Mouse (Mus musculus) mouse embryonic stem cell (cell line): ENCODE measurements at regions not wholly inside any gene's neighbourhood (a gene's known extent, or its start where the extent isn't known, plus 50 kb on each side); places are given as distances from the start of the nearest gene placed in this dataset.

Experiments used
- in situ Hi-C, 2 experiments: fragments of 300-500 bp; cut with MboI; formaldehyde crosslinking; loops; 1 replicate in 1 of 2; 3 replicates in 1 of 2; pipeline ENCODE4 v1.14.3; 2019 to 2020; ENCODE audit warnings: low sequenced_read_pairs in 2 of 2, low pct_unique_long_range_greater_than_20kb in 1 of 2, mixed read lengths in 1 of 2; ENCODE audit not compliant: unreplicated experiment in 1 of 2

- in situ Hi-C loops: no loop called here
Measured at GRCm38 (mm10) chr9:101807249-101807648, 54.4 kb upstream of the 9630041A04Rik start.

DNA sequence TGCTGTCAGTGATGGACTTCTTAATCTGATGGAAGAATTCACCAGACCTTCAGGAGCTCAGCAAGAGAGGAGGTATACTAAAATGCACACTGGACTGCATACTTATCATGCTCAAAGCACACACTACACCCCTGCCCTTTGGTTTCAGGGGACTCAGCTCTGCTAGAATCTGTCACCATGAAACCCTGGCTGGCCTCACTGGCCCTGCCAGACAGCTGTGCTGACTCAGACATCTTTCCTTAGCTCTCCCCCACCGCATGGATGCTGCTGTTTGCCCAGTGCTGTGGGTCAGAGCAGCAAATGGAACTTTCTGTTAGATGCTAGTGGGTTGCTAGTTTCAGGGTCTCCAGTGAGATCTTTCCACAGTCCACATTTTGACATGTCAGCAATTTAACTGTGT lies 64.9 kb upstream of the 9630041A04Rik start:
- in situ Hi-C loops: no loop called here

DNA sequence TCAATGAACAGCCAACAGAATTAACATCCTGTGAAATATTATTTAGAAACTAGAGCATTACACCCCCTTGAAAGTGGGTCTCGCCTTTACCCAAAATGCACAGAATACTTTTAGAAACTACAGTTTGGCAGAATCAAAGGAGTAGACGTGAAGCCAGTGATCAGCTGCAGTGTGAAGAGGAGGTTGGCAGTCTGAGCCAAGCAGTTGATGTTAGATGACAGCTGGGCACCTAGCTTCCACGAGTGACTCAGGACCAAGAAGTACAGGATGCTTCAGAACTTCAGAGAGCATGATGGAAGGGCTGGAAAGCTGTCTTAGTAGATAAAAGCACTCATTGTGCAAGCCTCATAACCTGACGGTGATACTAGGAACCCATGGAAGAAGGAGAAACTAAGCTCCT lies 65.6 kb upstream of the 9630041A04Rik start:
- in situ Hi-C loops: no loop called here

GRCm38 (mm10) chr9:101795436-101795835 lies 66.2 kb upstream of the 9630041A04Rik start:
- in situ Hi-C loops: no loop called here

DNA sequence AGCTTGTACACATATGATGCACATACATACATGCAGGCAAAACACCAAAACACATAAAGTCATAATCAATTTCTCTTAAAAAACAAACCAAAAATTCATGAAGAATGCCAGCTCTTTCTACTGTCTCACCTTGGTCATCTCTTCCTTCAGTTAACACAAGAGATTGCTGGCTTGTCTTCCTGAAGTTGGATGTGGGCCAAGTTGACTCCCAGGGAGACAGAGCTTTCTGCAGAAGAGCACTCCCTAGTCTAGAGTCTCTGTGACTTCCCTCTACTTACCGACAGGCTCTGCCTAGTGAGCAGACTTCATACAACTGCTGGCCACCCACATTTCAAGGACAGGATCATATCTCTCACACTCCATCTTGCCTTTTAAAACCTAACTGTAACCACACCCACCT lies 70.7 kb upstream of the 9630041A04Rik start:
- in situ Hi-C loops: no loop called here

DNA sequence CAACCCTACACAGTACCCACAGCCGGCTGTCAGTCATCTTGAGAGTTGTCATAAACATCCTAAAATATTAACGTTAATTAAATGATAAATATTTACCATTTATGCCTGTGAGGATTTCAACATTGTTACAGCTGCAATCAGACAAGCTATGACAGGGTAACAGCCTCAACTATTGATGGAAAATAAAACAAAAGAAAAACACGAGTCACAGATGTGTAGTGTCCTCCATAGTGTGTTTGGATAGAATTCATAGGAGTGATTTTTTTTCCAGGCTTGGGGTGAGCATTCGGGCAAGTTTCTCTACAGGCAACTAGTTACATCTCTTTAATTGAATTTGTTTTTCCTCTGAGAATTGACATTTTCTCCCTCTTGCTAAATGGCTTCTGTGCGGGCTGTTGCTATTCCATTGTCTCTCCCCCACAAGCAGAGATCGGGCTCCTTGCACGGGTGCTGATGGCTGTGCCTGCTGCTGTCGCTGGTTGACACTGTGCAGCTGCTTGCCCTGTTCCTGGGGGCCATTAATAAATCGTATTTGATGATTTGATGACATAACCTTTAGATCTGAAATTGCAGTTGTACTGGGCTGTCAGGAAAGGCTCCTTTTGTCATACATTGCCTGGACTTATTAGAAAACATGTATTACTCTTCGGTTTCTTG lies 120.6 kb upstream of the 9630041A04Rik start:
- in situ Hi-C loops: no loop called here

DNA sequence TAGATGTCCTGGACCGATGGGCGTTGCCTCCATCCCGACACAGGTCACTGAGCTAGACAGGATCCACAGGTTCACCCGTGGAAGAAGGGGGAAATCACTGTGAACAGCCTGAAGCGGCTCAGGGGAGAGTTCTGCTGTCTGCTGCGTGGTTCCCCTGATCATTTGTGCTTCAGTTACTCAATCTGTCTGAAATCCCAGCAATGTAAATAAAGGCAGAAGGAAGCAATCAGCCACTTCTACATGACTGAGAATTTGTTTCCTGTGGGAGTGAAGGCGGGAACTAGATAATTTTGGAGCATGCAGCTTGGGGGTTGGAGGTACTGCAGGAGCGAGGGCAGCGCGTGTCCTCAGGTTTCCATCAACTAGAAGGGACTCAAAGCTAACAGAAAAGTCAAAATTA lies 122.3 kb upstream of the 9630041A04Rik start:
- in situ Hi-C loops: no loop called here

- in situ Hi-C loops: no loop called here
Measured at GRCm38 (mm10) chr9:101734271-101734670, 127.4 kb upstream of the 9630041A04Rik start.

DNA sequence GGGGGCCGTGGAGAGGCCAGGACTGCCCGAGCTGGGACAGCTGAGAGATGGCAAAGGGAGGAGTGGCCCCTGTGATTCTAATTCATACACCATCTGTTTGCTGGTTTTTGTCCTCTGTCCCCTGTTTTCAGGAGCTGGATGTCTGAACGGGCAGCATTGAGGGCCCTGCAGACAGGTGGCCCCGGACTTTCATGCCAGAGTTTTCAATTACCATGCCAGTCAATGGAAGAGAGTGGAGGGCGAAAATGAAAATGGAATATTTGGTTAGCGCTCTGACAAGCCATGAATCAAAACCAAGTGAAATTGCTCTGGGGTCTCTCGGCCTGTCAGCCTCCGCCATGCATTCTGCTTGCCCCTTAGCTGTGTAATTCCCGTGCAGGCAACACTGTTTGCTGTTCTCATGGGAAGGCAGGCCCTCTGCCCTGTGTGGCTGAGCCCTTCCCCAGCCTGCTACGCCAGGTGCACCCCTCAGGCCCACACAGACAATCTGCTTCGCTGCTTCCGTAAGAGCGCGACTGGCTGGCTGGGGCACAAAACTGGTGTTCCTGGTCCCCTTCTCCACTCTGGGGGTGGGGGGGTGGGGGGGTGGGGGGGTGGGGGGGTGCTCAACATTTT lies 127.9 kb upstream of the 9630041A04Rik start:
- in situ Hi-C loops: no loop called here

DNA sequence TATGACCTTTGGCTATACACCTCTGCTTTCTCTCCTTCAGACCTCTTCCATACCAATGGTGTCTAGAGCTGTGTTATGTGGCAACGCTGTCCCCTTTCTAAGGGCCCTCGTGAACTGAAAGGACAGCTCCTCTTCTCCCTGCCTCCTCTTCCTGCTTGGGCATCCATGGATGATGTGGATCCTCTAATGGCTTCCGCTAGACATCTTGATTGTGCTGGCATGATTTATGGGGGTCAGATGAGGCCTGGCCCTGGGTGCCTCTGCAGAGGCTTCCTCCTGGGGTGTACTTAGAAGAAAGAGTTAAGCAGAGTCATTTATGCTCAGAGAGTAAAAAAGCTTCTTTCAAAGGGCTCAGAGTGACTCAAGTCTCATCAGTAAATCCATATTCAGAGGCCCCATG lies 131.5 kb upstream of the 9630041A04Rik start:
- in situ Hi-C loops: no loop called here

DNA sequence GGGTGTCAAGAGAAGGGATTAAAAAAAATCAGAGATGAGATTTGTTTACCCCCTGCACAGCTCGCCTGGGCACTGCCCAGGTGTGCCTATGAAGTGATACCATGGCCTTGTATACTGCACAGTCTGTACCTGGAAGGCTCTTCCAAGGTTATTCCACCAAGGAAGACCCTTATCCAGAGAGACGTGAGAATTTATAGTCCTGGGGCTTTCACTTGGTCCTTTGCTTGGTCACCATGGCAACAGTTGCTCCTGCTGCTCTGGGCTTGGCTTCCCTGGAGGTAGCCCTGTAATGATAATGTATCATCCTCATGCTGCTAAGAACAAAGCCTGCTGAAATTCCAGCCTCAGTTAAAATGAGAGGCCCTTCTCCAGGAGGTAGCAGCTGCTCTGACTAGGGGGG lies 143.7 kb upstream of the 9630041A04Rik start:
- in situ Hi-C loops: no loop called here

DNA sequence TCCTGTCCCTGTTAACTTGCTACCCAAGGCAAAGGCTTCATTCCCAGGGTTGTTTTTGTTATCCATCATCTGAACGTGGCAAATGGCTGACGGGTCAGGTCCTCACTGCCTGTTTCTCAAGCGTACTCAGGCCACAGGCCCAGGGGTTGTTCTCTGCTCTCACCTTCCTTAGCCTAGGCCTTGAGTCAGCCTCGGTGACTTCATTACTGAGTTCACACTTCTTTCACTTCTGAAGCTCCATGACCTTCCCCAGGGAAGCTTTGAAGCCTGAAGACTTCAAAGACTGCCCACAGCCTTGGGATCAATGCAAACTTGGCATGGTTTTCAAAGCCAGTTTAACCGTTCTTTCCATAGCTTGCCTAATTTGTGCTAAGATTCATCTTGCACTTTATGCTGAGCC lies 145.3 kb upstream of the 9630041A04Rik start:
- in situ Hi-C loops: no loop called here

- in situ Hi-C loops: no loop called here
Measured at GRCm38 (mm10) chr9:101714805-101715204, 146.8 kb upstream of the 9630041A04Rik start.

GRCm38 (mm10) chr9:101710611-101711071 lies 151.0 kb upstream of the 9630041A04Rik start:
- in situ Hi-C loops: no loop called here

DNA sequence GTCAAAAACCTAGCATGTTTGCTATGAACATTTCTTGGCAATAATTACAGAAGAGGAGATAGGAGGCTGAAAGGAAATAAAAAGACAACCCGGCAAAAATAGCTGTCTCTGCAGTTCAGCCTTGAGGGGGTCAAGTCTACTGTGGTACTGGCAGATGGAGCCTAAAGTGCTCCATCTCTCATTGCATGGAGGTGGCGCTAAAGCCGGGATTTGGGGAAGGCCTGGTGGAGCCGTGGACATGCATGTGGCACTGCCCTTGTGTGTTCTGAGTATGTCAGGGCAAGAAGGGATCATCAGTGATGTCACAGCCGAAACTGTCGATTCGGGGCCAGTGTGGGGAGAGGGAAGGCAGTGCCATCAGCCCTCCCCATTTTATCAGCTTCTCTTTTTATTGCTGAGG lies 161.3 kb upstream of the 9630041A04Rik start:
- in situ Hi-C loops: no loop called here

DNA sequence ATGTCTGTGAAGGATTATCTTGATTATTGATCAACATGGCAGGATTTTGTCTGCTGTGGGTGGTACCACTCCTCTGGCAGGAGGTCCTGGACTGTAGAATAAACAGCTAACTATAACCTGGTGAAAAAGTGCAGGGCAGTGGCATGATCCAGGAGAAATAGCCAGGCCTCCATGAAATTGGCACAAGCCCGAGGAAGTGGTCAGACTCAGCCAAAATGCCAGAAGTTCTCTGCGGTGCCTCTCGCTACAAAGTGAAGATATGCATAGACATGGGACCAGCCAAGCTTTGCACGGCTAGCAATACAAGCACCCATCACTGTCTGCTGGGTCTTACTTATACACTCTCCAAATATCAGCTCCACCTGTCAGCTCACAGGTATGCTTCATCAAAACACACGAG lies 167.6 kb upstream of the 9630041A04Rik start:
- in situ Hi-C loops: loop anchor here (10.0 to 25.0 kb wide), 2 partner anchors 668 to 671 kb away; partner anchors contain the start of gene Ephb1 (in 1 of the 2)

GRCm38 (mm10) chr9:101691336-101691735 lies 170.3 kb upstream of the 9630041A04Rik start:
- in situ Hi-C loops: loop anchor here (10.0 to 25.0 kb wide), 2 partner anchors 671 to 673 kb away; partner anchors contain the start of gene Ephb1 (in 1 of the 2)

- in situ Hi-C loops: loop anchor here (10.0 to 25.0 kb wide), 2 partner anchors 671 to 674 kb away; partner anchors contain the start of gene Ephb1 (in 1 of the 2)
Measured at GRCm38 (mm10) chr9:101690916-101691315, 170.7 kb upstream of the 9630041A04Rik start.

- in situ Hi-C loops: loop anchor here (10.0 to 25.0 kb wide), 2 partner anchors 672 to 674 kb away; partner anchors contain the start of gene Ephb1 (in 1 of the 2)
Measured at GRCm38 (mm10) chr9:101690402-101690861, 171.2 kb upstream of the 9630041A04Rik start.
